Mouse (Mus musculus): Measurements from ENCODE around the gene Ndufa11.

DNA sequence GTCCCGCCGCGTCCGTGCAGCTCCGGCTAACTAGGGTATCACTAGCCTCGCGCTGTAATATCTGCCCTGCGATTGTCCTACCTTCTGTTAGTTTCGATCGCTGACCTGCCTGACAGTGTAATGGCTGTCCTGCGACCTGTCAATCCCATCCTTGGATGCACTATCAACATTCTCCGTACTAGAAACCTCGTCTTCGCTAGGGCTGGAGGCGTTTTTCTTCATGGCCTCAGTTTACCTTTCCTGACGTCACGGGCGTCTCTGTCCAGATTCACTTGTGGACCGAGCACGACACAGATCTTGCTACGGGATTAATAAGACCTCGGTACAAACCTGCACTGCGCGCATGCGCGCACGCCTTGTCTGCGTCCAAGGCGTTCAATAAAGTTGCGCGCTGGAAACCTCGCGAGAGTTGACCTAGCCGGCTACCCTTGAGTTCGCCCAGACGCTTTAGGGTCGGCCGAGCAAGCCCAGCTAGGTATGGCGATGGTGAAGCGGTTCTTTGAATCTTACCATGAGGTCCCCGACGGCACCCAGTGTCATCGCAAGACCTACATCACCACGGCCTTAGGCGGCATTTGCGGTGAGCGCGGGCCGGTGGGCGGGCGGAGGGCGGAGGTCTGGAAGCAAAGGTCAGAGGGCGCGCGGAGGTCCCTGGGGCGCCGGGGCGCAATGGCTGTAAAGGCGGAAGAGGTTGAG, at the start of gene Ndufa11, which contains the start of gene Vmac:
- no peak for TF ChIP-seq GATA1 (IDR thresholded peaks at IDR 0.05; ENCODE audit: borderline replicate concordance, low read length)
- TF ChIP-seq FLI1 (IDR thresholded peaks at IDR 0.05; ENCODE audit: low read length) = no peak
